Mouse (Mus musculus) heart, postnatal 0 days (tissue): Measurements from ENCODE around the gene Tmem198. TPM values are rescaled to one million over a fixed set of nuclear protein-coding genes. Genes with fewer than 3 reads are reported as not detected.

Experiments used
- ATAC-seq: fragments of 200-750 bp; cut with Nextera tagmentation; 2 replicates; pipeline ENCODE4 v1.8.0; 2017; ENCODE audit warnings: low read depth, moderate number of reproducible peaks, moderate library complexity; ENCODE audit not compliant: insufficient read depth
- DNase-seq: peaks from one replicate; pipeline ENCODE4 v3.0.0-alpha.2; 2016; ENCODE audit warnings: low spot score
- H3K27ac ChIP-seq: fragments of 300-500 bp; sonication (generic); 2 replicates; pipeline ENCODE4 v1.5.1; 2014; ENCODE audit warnings: low read depth, mild to moderate bottlenecking
- H3K27me3 ChIP-seq: fragments of 300-500 bp; sonication (generic); 2 replicates; pipeline ENCODE4 v1.6.1; 2014; ENCODE audit warnings: low read length, mixed read lengths; ENCODE audit not compliant: control insufficient read depth, insufficient read depth
- H3K36me3 ChIP-seq: fragments of 300-500 bp; sonication (generic); replicated peaks from 2 replicates; pipeline ENCODE4 v1.6.1; 2014; ENCODE audit warnings: low read length, mixed read lengths; ENCODE audit not compliant: control insufficient read depth, insufficient read depth
- H3K4me1 ChIP-seq: fragments of 300-500 bp; sonication (generic); 2 replicates; pipeline ENCODE4 v1.6.1; 2014; ENCODE audit warnings: antibody characterized with exemption; ENCODE audit not compliant: control insufficient read depth, insufficient read depth
- H3K4me2 ChIP-seq: fragments of 300-500 bp; sonication (generic); 2 replicates; pipeline ENCODE4 v1.6.1; 2014; ENCODE audit warnings: low read depth, mild to moderate bottlenecking, low read length, moderate library complexity
- H3K4me3 ChIP-seq: fragments of 300-500 bp; sonication (generic); 2 replicates; pipeline ENCODE4 v1.5.1; 2014; ENCODE audit warnings: low read depth, low read length
- H3K9ac ChIP-seq: fragments of 300-500 bp; sonication (generic); replicated peaks from 2 replicates; pipeline ENCODE4 v1.6.1; 2014; ENCODE audit warnings: low read depth, low read length, mixed read lengths
- H3K9me3 ChIP-seq: fragments of 300-500 bp; sonication (generic); replicated peaks from 2 replicates; pipeline ENCODE4 v1.6.1; 2016; ENCODE audit warnings: low read length; ENCODE audit not compliant: control insufficient read depth
- CTCF ChIP-seq: IDR thresholded peaks from 2 replicates; pipeline ENCODE4 v1.5.1; 2016; ENCODE audit warnings: antibody characterized with exemption, control low read depth, low read depth
- EP300 ChIP-seq: IDR thresholded peaks from 2 replicates; pipeline ENCODE4 v1.6.1; 2016; ENCODE audit warnings: antibody characterized with exemption, low read depth
- WGBS: fragments of 180-500 bp; shearing (Covaris S2); extraction: QIAGEN DNeasy Blood & Tissue Kit; methylation state at CpG from one replicate; pipeline ENCODE4 v1.1.7; 2014; 5-methylcytosine and 5-hydroxymethylcytosine counted together
- polyA plus RNA-seq: library from polyadenylated mRNA; unstranded; fragments of >200 nt; fragmentation: Nextera tagmentation; extraction: Ambion mirVana; gene quantifications from 2 replicates; pipeline ENCODE4 v1.2.1, GENCODE M21; 2015
- total RNA-seq: library from RNA; depleted of rRNA; stranded (reverse); fragments of >200 nt; gene quantifications from 2 replicates; pipeline ENCODE4 v1.2.3, GENCODE M21; 2014; ENCODE audit warnings: low replicate concordance

Tmem198 gene
- total and polyA plus RNA-seq, 2 experiments from 2014 or later, result 0.61 TPM; not detected in 1

- DNase-seq (peak; percentile 64), ATAC-seq (no peak)
- Histone ChIP-seq H3K4me3 (no peak overlapping the region), H3K36me3 (peaks cover 29% of the 10 kb centered on the region), H3K27ac (no peak overlapping the region), H3K9me3 (no peaks in the 10 kb centered on the region), H3K4me2 (peak overlapping the region; percentile 30), H3K9ac (no peak overlapping the region), H3K4me1 (peaks cover 7% of the 10 kb centered on the region; the same call in 1 of the 2 replicates), H3K27me3 (peaks cover 47% of the 10 kb centered on the region)
- WGBS, result 12% methylated on average over 35 of the region's 35 CpGs
- peak; percentile 56 for TF ChIP-seq CTCF
- TF ChIP-seq EP300, result no peak
These were observed 1.9 kb upstream of the Tmem198 start for GRCm38 (mm10) chr1:75477264-75477965.

- Histone ChIP-seq H3K9ac (no peak overlapping the region), H3K27me3 (peaks cover 52% of the 10 kb centered on the region), H3K4me1 (peaks cover 7% of the 10 kb centered on the region; the same call in 1 of the 2 replicates), H3K4me2 (peak overlapping the region; percentile 93), H3K27ac (no peak overlapping the region), H3K4me3 (peak overlapping the region; percentile 76), H3K9me3 (no peaks in the 10 kb centered on the region), H3K36me3 (peaks cover 29% of the 10 kb centered on the region)
- no peak for ATAC-seq
- TF ChIP-seq CTCF (no peak), EP300 (no peak)
- 39% methylated on average over 3 of the region's 3 CpGs for WGBS
- no peak for DNase-seq
These were observed 1.4 kb upstream of the Tmem198 start for GRCm38 (mm10) chr1:75477966-75478290.

- H3K9me3 ChIP-seq, result no peaks in the 10 kb centered on the region
- peak overlapping the region; percentile 76 for H3K4me3 ChIP-seq
- peaks cover 24% of the 10 kb centered on the region for H3K36me3 ChIP-seq
- no peak for TF ChIP-seq CTCF
- no peak for TF ChIP-seq EP300
- 1% methylated on average over 19 of the region's 25 CpGs for WGBS
- H3K27ac ChIP-seq, result peak overlapping the region; percentile 85
- H3K4me1 ChIP-seq, result peaks cover 7% of the 10 kb centered on the region; the same call in 1 of the 2 replicates
- DNase-seq, result peak; percentile 29
- peaks cover 58% of the 10 kb centered on the region for H3K27me3 ChIP-seq
- ATAC-seq, result peak; percentile 6; the same call in 1 of the 2 replicates
- H3K4me2 ChIP-seq, result peak overlapping the region; percentile 93
- H3K9ac ChIP-seq, result peak overlapping the region; percentile 67
These were observed 835 bp upstream of the Tmem198 start for GRCm38 (mm10) chr1:75478497-75478896.

- WGBS, result 3% methylated on average over 14 of the region's 24 CpGs
- Histone ChIP-seq H3K27ac (no peak overlapping the region), H3K9me3 (no peaks in the 10 kb centered on the region), H3K9ac (no peak overlapping the region), H3K4me3 (peak overlapping the region; percentile 76), H3K4me1 (peaks cover 7% of the 10 kb centered on the region; the same call in 1 of the 2 replicates), H3K36me3 (peaks cover 14% of the 10 kb centered on the region), H3K4me2 (peak overlapping the region; percentile 93), H3K27me3 (peaks cover 58% of the 10 kb centered on the region)
- no peak for DNase-seq
- TF ChIP-seq EP300 (no peak), CTCF (no peak)
- no peak for ATAC-seq
These were observed 280 bp downstream of the Tmem198 start for GRCm38 (mm10) chr1:75479635-75479989.

- DNase-seq (no peak), ATAC-seq (no peak)
- Histone ChIP-seq H3K4me1 (peaks cover 7% of the 10 kb centered on the region; the same call in 1 of the 2 replicates), H3K27ac (no peak overlapping the region), H3K4me3 (peak overlapping the region; percentile 76), H3K9me3 (no peaks in the 10 kb centered on the region), H3K9ac (no peak overlapping the region), H3K27me3 (peaks cover 57% of the 10 kb centered on the region), H3K4me2 (peak overlapping the region; percentile 93), H3K36me3 (peaks cover 10% of the 10 kb centered on the region)
- TF ChIP-seq EP300 (no peak), CTCF (no peak)
- WGBS, result 24% methylated on average over 13 of the region's 13 CpGs
These were observed 704 bp downstream of the Tmem198 start for GRCm38 (mm10) chr1:75480036-75480435.

GRCm38 (mm10) chr1:75480735-75481134, 1.4 kb downstream of the Tmem198 start:
- Histone ChIP-seq H3K9ac (no peak overlapping the region), H3K9me3 (no peaks in the 10 kb centered on the region), H3K4me3 (no peak overlapping the region), H3K27me3 (peaks cover 54% of the 10 kb centered on the region), H3K27ac (no peak overlapping the region), H3K4me2 (no peak overlapping the region), H3K4me1 (peaks cover 7% of the 10 kb centered on the region; the same call in 1 of the 2 replicates), H3K36me3 (peaks cover 7% of the 10 kb centered on the region)
- ATAC-seq (no peak), DNase-seq (no peak)
- no peak for TF ChIP-seq EP300
- no peak for TF ChIP-seq CTCF
- 78% methylated on average over 7 of the region's 7 CpGs for WGBS
